Mouse (Mus musculus) kidney, adult 2 months (tissue): ENCODE data around the gene Ttc12.

Source experiments
- CTCF ChIP-seq: fragments of 200-500 bp; conservative IDR thresholded peaks from 2 replicates; pipeline ENCODE4 v1.5.1; 2011; ENCODE audit warnings: low read depth, mild to moderate bottlenecking, control low read depth, low read length, moderate library complexity, mixed read lengths; ENCODE audit not compliant: insufficient read depth, insufficient read length
- POLR2A ChIP-seq: fragments of 200-500 bp; IDR thresholded peaks from one replicate; pipeline ENCODE4 v1.6.1; 2011; ENCODE audit warnings: low read depth, low read length, control low read depth

DNA sequence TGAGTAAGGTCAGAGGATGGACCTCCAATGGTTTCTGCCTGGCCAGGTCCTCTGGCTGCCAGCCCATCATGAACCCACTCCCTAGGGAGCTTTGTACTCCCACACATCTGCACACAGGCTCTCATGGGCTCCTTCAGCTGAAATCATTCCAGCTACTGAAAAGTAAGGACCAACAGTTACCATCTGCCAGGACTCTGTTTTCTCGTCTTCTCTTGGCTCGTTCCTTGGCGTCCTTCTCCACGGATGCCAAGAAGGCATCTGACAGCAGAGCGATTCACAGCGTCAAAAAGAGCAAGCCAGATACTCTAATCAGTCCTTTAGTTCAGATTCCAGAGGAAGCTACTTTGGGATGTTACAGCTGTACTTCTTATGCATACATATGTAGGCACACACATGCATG, 15.1 kb downstream of the Ttc12 start:
- TF ChIP-seq POLR2A (no peak), CTCF (no peak)
